Mouse (Mus musculus) megakaryocyte, adult 5-6 weeks (primary cell): ENCODE data around the gene Ccnb3. TPM values are rescaled to one million over a fixed set of nuclear protein-coding genes. Genes with fewer than 3 reads are reported as not detected.

ENCODE experiments used
- ATAC-seq: 2 replicates; pipeline ENCODE4 v1.8.0; 2016; ENCODE audit warnings: mild to moderate bottlenecking, inconsistent platforms; ENCODE audit not compliant: poor library complexity, severe bottlenecking
- total RNA-seq, 2 experiments: library from RNA; stranded (forward) in 1 of 2; stranded (reverse) in 1 of 2; fragments of 153-499, 151-499 nt in 1 of 2; fragments of 221-1000, 200-1000 nt in 1 of 2; gene quantifications; 2 replicates each; pipeline versions ENCODE4 v1.2.3 to v1.2.4; 2015 to 2017

Ccnb3 gene
- total RNA-seq (2015) (not detected in 2 replicates), total RNA-seq (2017) (not detected in 2 replicates)

DNA sequence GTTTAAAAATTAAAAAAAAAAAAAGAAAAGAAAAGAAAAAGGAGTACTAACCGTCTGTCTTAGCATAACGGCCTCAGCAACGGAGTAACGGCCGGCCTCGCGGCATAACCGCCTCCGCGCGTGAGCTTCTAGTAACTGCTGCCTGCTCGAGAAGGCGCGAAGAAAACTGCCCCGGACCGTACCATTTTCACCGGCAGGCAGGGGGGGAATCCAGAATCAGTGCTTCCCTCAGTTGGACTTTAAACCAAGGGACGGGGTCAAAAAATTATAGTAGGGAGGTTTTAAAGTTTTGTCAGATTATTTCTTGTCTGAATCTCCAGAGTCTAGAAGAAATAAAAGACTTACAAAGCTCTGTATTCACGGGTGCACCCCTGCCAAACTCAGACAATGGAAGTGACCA, at the start of gene Ccnb3:
Gene Ccnb3, minus strand, starts transcription at position 101 of the 400 bp plus-strand sequence.
- ATAC-seq = no peak

DNA sequence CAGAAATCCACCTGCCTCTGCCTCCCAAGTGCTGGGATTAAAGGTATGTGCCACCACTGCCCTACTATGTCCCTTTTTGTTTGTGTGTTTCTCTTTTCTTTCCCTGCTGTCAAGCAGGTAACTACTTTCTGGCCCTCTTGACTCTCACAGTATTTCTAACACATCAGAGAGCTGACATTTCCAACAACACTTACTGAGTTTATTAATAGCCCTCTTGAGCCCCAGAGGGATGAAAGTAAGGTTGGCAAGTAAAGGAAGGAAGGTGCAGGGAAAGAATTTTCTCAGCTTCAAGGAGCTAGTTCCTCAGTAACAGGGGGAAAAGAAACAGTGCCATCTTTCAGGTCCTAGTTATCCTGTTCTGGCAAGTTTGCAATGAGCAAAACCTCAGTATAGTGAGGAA, 48.9 kb upstream of the Ccnb3 start:
- no peak for ATAC-seq

GRCm38 (mm10) chrX:7085878-7086277, 44.5 kb upstream of the Ccnb3 start:
- ATAC-seq = no peak

GRCm38 (mm10) chrX:7079820-7080429, 38.5 kb upstream of the Ccnb3 start:
- ATAC-seq = no peak

GRCm38 (mm10) chrX:7068002-7068401, 26.6 kb upstream of the Ccnb3 start:
- no peak for ATAC-seq

DNA sequence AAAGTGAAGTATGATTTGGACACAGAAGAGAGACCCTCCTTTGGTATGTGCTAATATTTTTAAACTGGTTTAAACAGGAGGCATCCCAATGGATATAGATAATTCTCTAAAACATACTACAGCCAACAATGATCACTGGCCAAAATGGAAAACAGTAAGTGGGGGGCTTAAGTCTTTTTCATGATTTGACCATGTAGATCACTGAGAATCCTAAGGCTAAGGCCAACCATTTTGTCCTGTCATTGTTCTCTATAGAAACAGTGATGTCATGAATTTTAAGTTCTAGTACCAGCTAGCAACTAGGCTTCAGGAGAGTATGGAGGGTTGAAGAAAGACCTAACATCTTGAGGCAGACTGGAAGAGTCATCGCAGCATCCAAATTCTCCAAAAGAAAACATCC, 25.8 kb upstream of the Ccnb3 start, which contains the start of gene Akap4:
Gene Akap4, plus strand, starts transcription at position 301 of the 400 bp plus-strand sequence.
- no peak for ATAC-seq

- ATAC-seq = no peak
Measured at GRCm38 (mm10) chrX:7064109-7064508, 22.7 kb upstream of the Ccnb3 start.

- no peak for ATAC-seq
Measured at GRCm38 (mm10) chrX:7057634-7058033, 16.2 kb upstream of the Ccnb3 start.

DNA sequence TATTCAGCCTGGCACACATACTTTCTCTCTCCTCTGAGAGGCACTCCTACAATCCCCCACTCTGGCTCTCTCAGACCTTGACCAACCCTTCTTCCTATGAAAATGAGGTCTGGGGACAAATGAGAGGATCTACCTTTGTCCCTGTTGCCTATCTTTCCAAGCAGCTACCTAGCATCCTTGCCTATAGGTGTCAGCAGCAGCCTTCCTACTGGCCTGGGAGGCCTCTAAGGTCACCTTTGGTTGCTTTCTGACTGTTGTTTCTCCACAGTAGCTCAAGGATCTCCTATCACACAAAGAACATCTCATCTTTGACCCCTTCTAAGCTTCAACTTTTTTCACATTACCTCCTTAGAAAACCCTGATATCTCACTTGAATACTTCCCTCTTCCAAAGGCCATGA, 15.6 kb upstream of the Ccnb3 start:
- no peak for ATAC-seq

GRCm38 (mm10) chrX:6983916-6984315, 57.5 kb downstream of the Ccnb3 start:
- peak; percentile 56; the same call in 1 of the 2 replicates for ATAC-seq

DNA sequence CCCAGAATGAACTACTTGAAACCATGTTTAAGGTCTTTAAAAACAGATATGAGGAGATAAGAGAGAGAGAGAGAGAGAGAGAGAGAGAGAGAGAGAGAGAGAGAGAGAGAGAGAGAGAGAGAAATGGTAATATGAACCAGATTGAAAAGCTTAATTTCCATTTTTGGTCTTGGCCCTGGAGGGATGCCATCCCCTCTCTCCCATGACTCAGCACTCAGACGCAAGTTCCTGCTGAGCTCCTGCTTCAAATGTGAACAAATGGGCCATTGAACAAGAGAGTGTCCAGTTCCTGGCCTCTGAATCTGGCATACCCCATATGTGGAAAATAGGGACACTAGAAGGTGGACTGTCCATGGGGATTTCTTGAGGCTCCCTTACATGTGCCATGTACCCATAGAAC, 69.5 kb downstream of the Ccnb3 start:
- no peak for ATAC-seq

GRCm38 (mm10) chrX:6968598-6968997, 72.8 kb downstream of the Ccnb3 start:
- no peak for ATAC-seq

Other genes starting within 250 kb of the Ccnb3 start
- not detected in 2 replicates for gene Akap4, start 25.9 kb upstream of the Ccnb3 start, total RNA-seq (2015)
- not detected in 2 replicates for gene Akap4, start 25.9 kb upstream of the Ccnb3 start, total RNA-seq (2017)